Mouse (Mus musculus) forebrain, embryonic 11.5 days (tissue): ENCODE results near the gene Nfkbie. TPM values are rescaled to one million over a fixed set of nuclear protein-coding genes. Genes with fewer than 3 reads are reported as not detected.

Source experiments
- ATAC-seq: fragments of 200-750 bp; cut with Nextera tagmentation; replicated peaks from 2 replicates; pipeline ENCODE4 v1.8.0; 2017; ENCODE audit warnings: moderate TSS enrichment; ENCODE audit not compliant: low FRiP score
- DNase-seq: peaks from one replicate; pipeline ENCODE4 v3.0.0-alpha.2; 2017; ENCODE audit warnings: low spot score
- H3K27ac ChIP-seq: fragments of 300-500 bp; sonication (generic); 2 replicates; pipeline ENCODE4 v1.5.1; 2014; ENCODE audit warnings: low read depth, low read length
- H3K27me3 ChIP-seq: fragments of 300-500 bp; sonication (generic); 2 replicates; pipeline ENCODE4 v1.6.1; 2014; ENCODE audit warnings: mild to moderate bottlenecking, low read length, mixed read lengths; ENCODE audit not compliant: control insufficient read depth, insufficient read depth
- H3K36me3 ChIP-seq: fragments of 300-500 bp; sonication (generic); 2 replicates; pipeline ENCODE4 v1.6.1; 2014; ENCODE audit warnings: mild to moderate bottlenecking, low read length, moderate library complexity, mixed read lengths; ENCODE audit not compliant: control insufficient read depth, insufficient read depth
- H3K4me1 ChIP-seq: fragments of 300-500 bp; sonication (generic); replicated peaks from 2 replicates; pipeline ENCODE4 v1.6.1; 2014; ENCODE audit warnings: low read length, mixed read lengths; ENCODE audit not compliant: control insufficient read depth, insufficient read depth
- H3K4me2 ChIP-seq: fragments of 300-500 bp; sonication (generic); 2 replicates; pipeline ENCODE4 v1.6.1; 2014; ENCODE audit warnings: low read depth, mild to moderate bottlenecking, low read length, moderate library complexity, mixed read lengths; ENCODE audit not compliant: severe bottlenecking
- H3K4me3 ChIP-seq: fragments of 300-500 bp; sonication (generic); 2 replicates; pipeline ENCODE4 v1.5.1; 2014; ENCODE audit warnings: low read depth, low read length
- H3K9ac ChIP-seq: fragments of 300-500 bp; sonication (generic); 2 replicates; pipeline ENCODE4 v1.6.1; 2014; ENCODE audit warnings: low read length
- H3K9me3 ChIP-seq: fragments of 300-500 bp; sonication (generic); 2 replicates; pipeline ENCODE4 v1.6.1; 2016; ENCODE audit warnings: low read length, mixed read lengths; ENCODE audit not compliant: control insufficient read depth
- WGBS: fragments of 180-500 bp; shearing (Covaris S2); extraction: QIAGEN DNeasy Blood & Tissue Kit; methylation state at CpG from one replicate; pipeline ENCODE4 v1.1.7; 2014; 5-methylcytosine and 5-hydroxymethylcytosine counted together
- polyA plus RNA-seq: library from polyadenylated mRNA; unstranded; fragments of >200 nt; fragmentation: Nextera tagmentation; extraction: Ambion mirVana; gene quantifications from 2 replicates; pipeline ENCODE4 v1.2.1, GENCODE M21; 2014

Nfkbie gene
- polyA plus RNA-seq, 1 experiment from 2014 or later, result 6.0 TPM

DNA sequence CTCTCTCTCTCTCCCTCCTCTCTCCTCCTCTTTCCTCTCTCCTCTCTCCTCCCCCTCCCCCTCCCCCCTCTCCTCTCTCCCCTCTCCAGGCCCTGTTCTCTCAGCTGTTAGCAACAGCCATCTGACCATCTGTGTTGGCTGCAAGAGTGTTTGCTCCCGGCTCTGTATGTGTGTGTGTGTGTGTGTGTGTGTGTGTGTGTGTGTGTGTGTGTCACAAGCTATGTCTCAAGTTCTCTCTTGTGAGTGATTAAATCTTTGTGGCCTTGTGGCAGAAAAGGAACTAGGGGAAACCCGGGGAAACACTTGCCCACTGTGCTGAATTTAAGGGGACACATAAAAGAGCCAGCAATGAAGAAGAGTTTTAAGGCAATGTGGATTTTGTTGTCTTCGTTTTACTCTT, 42.3 kb downstream of the Nfkbie start:
- WGBS, result 51% methylated on average over 3 of the region's 3 CpGs
- Histone ChIP-seq H3K27ac (no peak overlapping the region), H3K4me3 (no peak overlapping the region), H3K4me1 (peaks cover 18% of the 10 kb centered on the region), H3K4me2 (no peak overlapping the region), H3K9me3 (no peaks in the 10 kb centered on the region), H3K36me3 (no peaks in the 10 kb centered on the region), H3K27me3 (peaks cover 36% of the 10 kb centered on the region), H3K9ac (no peak overlapping the region)
- no peak for ATAC-seq
- peak; percentile 55 for DNase-seq

DNA sequence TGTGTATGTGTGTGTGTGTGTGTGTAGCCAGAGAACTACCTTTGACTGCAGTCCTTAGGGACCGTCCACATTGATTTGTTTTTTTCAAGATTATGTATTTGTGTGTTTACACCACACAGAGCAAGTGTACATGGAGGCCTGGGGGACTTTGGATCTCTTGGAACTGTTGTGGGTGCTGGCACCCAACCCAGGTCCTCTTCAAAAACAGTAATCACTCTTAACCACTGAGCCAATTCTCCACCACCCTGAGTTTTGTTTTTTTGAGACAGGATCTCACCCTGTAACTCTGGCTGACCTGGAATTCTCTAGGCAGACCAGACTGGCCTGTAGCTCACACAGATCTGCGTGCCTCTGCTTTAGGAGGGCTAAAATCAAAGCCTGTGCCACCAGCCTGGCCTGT, 42.9 kb downstream of the Nfkbie start:
- no peak overlapping the region for H3K9ac ChIP-seq
- peaks cover 36% of the 10 kb centered on the region for H3K27me3 ChIP-seq
- ATAC-seq (no peak), DNase-seq (no peak)
- 86% methylated on average over 2 of the region's 2 CpGs for WGBS
- H3K27ac ChIP-seq, result no peak overlapping the region
- H3K4me3 ChIP-seq, result no peak overlapping the region
- H3K4me2 ChIP-seq, result no peak overlapping the region
- peaks cover 18% of the 10 kb centered on the region for H3K4me1 ChIP-seq
- H3K9me3 ChIP-seq, result no peaks in the 10 kb centered on the region
- no peaks in the 10 kb centered on the region for H3K36me3 ChIP-seq

DNA sequence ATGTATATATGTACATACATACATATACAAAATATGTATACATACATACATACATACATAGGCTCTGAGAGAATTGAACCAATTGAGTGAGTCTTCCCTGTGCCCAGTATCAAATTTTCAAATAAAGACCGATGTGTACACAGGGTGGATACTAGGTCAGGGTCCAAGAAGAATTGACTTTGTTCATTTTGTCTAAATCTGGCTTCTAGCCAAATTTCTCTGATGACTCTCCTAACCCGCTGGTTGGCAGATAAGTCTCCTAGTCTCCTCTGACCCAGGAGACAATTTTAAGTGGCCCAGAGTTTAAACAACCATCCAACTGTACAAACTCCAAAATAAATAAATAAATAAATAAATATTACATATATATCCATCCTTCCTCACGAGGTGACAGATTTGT, 43.4 kb downstream of the Nfkbie start:
- H3K9ac ChIP-seq, result no peak overlapping the region; the same call in 1 of the 2 replicates
- DNase-seq, result no peak
- no peaks in the 10 kb centered on the region for H3K36me3 ChIP-seq
- H3K9me3 ChIP-seq, result no peaks in the 10 kb centered on the region
- peak overlapping the region; percentile 33; the same call in 1 of the 2 replicates for H3K4me3 ChIP-seq
- peaks cover 32% of the 10 kb centered on the region for H3K27me3 ChIP-seq
- H3K27ac ChIP-seq, result no peak overlapping the region
- H3K4me2 ChIP-seq, result peak overlapping the region; percentile 80; the same call in 1 of the 2 replicates
- H3K4me1 ChIP-seq, result peaks cover 18% of the 10 kb centered on the region
- 46% methylated on average over 3 of the region's 3 CpGs for WGBS
- no peak for ATAC-seq

DNA sequence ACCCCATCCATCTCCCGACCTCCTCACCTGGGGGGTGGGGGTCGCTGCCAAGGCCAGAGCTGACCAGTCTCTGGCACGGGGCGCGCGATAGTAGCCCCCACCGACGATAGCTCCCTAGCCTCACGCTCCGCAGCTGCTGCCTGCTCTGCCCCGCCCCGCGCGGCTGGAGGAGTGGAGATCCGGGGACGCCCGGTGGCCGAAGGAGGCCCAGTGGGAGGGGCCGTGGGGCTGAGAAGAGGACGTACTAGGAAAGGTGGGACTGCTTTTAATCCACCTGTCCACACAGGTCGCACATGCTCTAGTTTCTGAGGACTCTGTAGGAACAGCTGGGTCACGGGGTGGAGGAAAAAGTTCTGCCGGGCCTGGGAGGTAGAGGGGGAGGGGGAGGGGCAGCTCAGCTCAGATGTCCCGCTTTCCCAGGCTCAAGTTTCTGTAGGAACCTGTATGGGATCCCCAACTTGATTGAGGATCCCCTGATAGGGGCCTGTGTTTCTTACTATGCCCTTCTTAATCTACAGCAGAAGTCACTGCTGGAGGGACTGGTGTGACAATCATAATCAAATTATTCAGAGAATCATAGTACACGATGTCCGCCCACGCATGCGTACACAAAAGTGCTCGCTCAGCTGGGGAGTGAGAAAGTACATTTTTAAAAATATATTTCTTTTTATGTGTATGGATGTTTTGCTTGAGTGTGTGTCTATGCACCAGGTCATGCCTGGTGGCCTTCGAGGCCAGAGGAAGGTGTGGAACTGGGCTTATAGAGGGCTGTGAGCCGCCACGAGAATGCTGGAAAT, 44.1 kb downstream of the Nfkbie start, which contains the start of gene Slc29a1:
Gene Slc29a1 (minus strand): TSS at position 161 of the 797 bp plus-strand sequence.
- Histone ChIP-seq H3K9me3 (no peaks in the 10 kb centered on the region), H3K9ac (peak within 1 kb of the TSS; percentile 48), H3K4me2 (peak within 1 kb of the TSS; percentile 80), H3K27me3 (peaks cover 26% of the 10 kb centered on the region), H3K36me3 (no peaks in the 10 kb centered on the region), H3K4me1 (peaks cover 18% of the 10 kb centered on the region), H3K4me3 (peak within 1 kb of the TSS; percentile 33), H3K27ac (no peak within 1 kb of the TSS)
- ATAC-seq (0 out of 2 replicates have a peak, but pooled peaks have one; percentile 19), DNase-seq (peak; percentile 74)
- WGBS, result 14% methylated on average over 32 of the region's 32 CpGs

DNA sequence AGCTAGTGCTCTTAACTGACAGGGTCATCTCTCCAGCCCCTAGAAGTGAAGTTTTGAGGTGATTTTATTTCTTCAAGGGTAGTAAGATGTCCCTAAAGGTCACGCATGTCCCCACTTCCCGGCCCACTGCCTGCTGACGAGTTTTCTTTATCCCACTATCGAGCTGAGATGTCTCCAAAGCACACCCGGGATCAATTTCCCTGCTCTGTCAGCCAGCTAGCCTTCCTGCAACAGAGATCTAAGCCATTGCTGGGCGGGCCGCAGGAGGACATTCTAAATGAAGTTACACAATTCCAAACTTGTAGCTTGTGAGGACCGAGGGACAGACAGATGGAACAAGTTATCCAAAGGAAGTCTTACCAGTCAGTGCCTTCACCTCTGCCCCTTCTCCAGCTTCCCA, 44.8 kb downstream of the Nfkbie start:
- H3K4me3 ChIP-seq, result no peak overlapping the region
- no peaks in the 10 kb centered on the region for H3K9me3 ChIP-seq
- H3K4me2 ChIP-seq, result no peak overlapping the region
- no peaks in the 10 kb centered on the region for H3K36me3 ChIP-seq
- ATAC-seq, result no peak
- peaks cover 13% of the 10 kb centered on the region for H3K4me1 ChIP-seq
- no peak overlapping the region for H3K9ac ChIP-seq
- DNase-seq, result peak; percentile 51
- peaks cover 23% of the 10 kb centered on the region for H3K27me3 ChIP-seq
- WGBS, result 46% methylated on average over 8 of the region's 8 CpGs
- no peak overlapping the region for H3K27ac ChIP-seq

DNA sequence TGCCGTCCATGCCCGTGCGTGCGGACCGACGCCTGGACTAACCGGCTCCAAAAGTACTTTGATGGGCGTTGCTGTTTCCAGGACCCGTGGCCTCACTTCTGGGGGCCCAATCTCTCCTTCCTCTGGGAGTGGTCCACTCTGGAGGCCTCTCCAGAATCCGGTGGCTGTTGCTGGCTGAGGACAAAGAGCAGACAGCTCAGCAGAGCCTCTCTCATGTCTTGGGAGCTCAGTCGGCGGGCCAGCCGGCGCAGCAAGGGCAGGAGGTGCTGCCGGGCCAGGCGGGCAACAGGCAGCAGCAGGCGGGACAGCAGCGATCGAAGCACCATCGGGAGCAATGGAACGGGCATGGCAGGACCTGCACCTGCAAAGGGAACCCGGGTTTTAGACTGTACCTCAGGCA, 45.8 kb downstream of the Nfkbie start:
- 9% methylated on average over 22 of the region's 22 CpGs for WGBS
- no peak overlapping the region for H3K9ac ChIP-seq

DNA sequence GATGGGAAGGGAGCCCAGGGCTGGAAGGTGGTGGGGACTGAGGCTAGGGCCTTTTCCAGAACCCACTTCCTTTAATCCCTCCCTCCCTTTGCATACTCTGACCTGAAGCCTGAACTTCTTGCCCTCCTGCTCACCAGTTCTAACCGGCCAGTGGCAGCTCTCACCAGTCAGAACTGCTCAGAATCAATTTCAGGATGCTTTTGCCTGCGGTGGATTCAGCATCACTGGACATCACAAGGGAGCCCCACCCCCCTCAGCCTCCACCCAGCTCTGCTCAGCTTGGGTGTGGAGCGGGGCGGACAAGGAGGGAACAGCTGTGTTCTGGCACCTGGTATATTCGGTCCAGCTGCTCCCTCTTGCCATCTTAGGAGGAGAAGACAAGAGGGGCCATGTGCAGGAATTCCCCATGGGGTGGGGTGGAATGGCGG, 46.4 kb downstream of the Nfkbie start, which contains the start of gene Mymx:
Gene Mymx (minus strand): TSS at position 226 of the 428 bp plus-strand sequence.
- peak; percentile 59 for DNase-seq
- 32% methylated on average over 6 of the region's 6 CpGs for WGBS
- no peak within 1 kb of the TSS; the same call in 1 of the 2 replicates for H3K4me2 ChIP-seq
- peaks cover 17% of the 10 kb centered on the region for H3K27me3 ChIP-seq
- no peaks in the 10 kb centered on the region for H3K36me3 ChIP-seq
- H3K4me1 ChIP-seq, result peaks cover 4% of the 10 kb centered on the region
- H3K4me3 ChIP-seq, result no peak within 1 kb of the TSS
- no peak within 1 kb of the TSS for H3K27ac ChIP-seq
- H3K9ac ChIP-seq, result no peak within 1 kb of the TSS
- H3K9me3 ChIP-seq, result no peaks in the 10 kb centered on the region
- ATAC-seq, result no peak

More for the DNA sequence above, 45.8 kb downstream of the Nfkbie start:
- Histone ChIP-seq H3K4me2 (no peak overlapping the region; the same call in 1 of the 2 replicates), H3K36me3 (no peaks in the 10 kb centered on the region), H3K27ac (no peak overlapping the region), H3K9me3 (no peaks in the 10 kb centered on the region), H3K4me1 (peaks cover 5% of the 10 kb centered on the region), H3K4me3 (no peak overlapping the region), H3K27me3 (peaks cover 17% of the 10 kb centered on the region)
- no peak for ATAC-seq
- DNase-seq, result peak; percentile 57

DNA sequence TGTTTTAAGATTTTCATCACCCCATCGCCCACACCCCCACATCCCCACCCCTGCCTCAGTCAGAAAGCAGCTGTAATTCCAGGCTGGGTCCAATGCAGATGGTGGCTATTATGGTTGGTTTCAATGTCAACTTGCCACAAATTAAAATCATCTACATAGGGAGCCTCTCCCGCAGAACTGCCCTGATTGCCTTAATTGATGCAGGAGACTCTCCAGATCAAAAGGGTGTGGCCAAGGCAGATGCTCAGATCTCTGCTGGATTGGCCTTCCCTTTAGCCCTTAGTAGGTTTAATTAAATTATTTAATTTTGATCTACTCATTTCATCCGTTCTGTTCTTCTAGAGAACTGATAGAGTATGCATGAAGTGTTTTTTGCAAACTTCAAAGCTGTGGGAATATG, 47.5 kb downstream of the Nfkbie start:
- no peak overlapping the region for H3K27ac ChIP-seq
- H3K27me3 ChIP-seq, result peaks cover 17% of the 10 kb centered on the region

More for the DNA sequence above, 47.5 kb downstream of the Nfkbie start:
- ATAC-seq (no peak), DNase-seq (no peak)
- Histone ChIP-seq H3K9ac (no peak overlapping the region), H3K4me3 (no peak overlapping the region), H3K4me2 (no peak overlapping the region), H3K36me3 (no peaks in the 10 kb centered on the region), H3K9me3 (no peaks in the 10 kb centered on the region), H3K4me1 (peaks cover 4% of the 10 kb centered on the region)
- 78% methylated on average over 3 of the region's 3 CpGs for WGBS
